Mouse (Mus musculus) lung, embryonic 14.5 days (tissue): Measurements from ENCODE around the gene Cct6b. TPM values are rescaled to one million over a fixed set of nuclear protein-coding genes. Genes with fewer than 3 reads are reported as not detected.

Source experiments
- ATAC-seq: fragments of 200-750 bp; cut with Nextera tagmentation; 2 replicates; pipeline ENCODE4 v1.8.0; 2017; ENCODE audit warnings: mild to moderate bottlenecking, moderate TSS enrichment, moderate library complexity; ENCODE audit not compliant: insufficient read depth
- DNase-seq: peaks from one replicate; pipeline ENCODE4 v3.0.0-alpha.2; 2015
- H3K27ac ChIP-seq: fragments of 300-500 bp; sonication (generic); 2 replicates; pipeline ENCODE4 v1.5.1; 2014; ENCODE audit warnings: low read depth, mild to moderate bottlenecking, moderate library complexity
- H3K27me3 ChIP-seq: fragments of 300-500 bp; sonication (generic); 2 replicates; pipeline ENCODE4 v1.6.1; 2014; ENCODE audit warnings: low read length, control low read depth; ENCODE audit not compliant: insufficient read depth
- H3K36me3 ChIP-seq: fragments of 300-500 bp; sonication (generic); 2 replicates; pipeline ENCODE4 v1.6.1; 2014; ENCODE audit warnings: control low read depth; ENCODE audit not compliant: insufficient read depth
- H3K4me1 ChIP-seq: fragments of 300-500 bp; sonication (generic); 2 replicates; pipeline ENCODE4 v1.6.1; 2014; ENCODE audit warnings: antibody characterized with exemption, control low read depth; ENCODE audit not compliant: insufficient read depth
- H3K4me2 ChIP-seq: fragments of 300-500 bp; sonication (generic); 2 replicates; pipeline ENCODE4 v1.6.1; 2014; ENCODE audit warnings: mild to moderate bottlenecking
- H3K4me3 ChIP-seq: fragments of 300-500 bp; sonication (generic); 2 replicates; pipeline ENCODE4 v1.5.1; 2014; ENCODE audit warnings: low read depth, low read length
- H3K9ac ChIP-seq: fragments of 300-500 bp; sonication (generic); 2 replicates; pipeline ENCODE4 v1.6.1; 2014
- H3K9me3 ChIP-seq: fragments of 300-500 bp; sonication (generic); 2 replicates; pipeline ENCODE4 v1.6.1; 2016; ENCODE audit warnings: low read depth, low read length, control low read depth
- CTCF ChIP-seq: IDR thresholded peaks from 2 replicates; pipeline ENCODE4 v1.5.1; 2016; ENCODE audit warnings: antibody characterized with exemption, low read depth
- WGBS: fragments of 180-500 bp; shearing (Covaris S2); extraction: QIAGEN DNeasy Blood & Tissue Kit; methylation state at CpG from one replicate; pipeline ENCODE4 v1.1.7; 2014; 5-methylcytosine and 5-hydroxymethylcytosine counted together
- polyA plus RNA-seq: library from polyadenylated mRNA; unstranded; fragments of >200 nt; fragmentation: Nextera tagmentation; extraction: Ambion mirVana; gene quantifications from 2 replicates; pipeline ENCODE4 v1.2.1, GENCODE M21; 2014

Gene Cct6b
- polyA plus RNA-seq, 1 experiment from 2014 or later, result 0.20 TPM

GRCm38 (mm10) chr11:82752349-82753115 lies 11.6 kb downstream of the Cct6b start:
- no peak for TF ChIP-seq CTCF
- Histone ChIP-seq H3K4me3 (no peak overlapping the region), H3K27me3 (no peaks in the 10 kb centered on the region), H3K4me2 (no peak overlapping the region), H3K27ac (no peak overlapping the region), H3K9ac (no peak overlapping the region), H3K36me3 (no peaks in the 10 kb centered on the region), H3K4me1 (no peaks in the 10 kb centered on the region), H3K9me3 (no peaks in the 10 kb centered on the region)
- WGBS, result 54% methylated on average over 5 of the region's 6 CpGs
- DNase-seq (no peak), ATAC-seq (no peak)

DNA sequence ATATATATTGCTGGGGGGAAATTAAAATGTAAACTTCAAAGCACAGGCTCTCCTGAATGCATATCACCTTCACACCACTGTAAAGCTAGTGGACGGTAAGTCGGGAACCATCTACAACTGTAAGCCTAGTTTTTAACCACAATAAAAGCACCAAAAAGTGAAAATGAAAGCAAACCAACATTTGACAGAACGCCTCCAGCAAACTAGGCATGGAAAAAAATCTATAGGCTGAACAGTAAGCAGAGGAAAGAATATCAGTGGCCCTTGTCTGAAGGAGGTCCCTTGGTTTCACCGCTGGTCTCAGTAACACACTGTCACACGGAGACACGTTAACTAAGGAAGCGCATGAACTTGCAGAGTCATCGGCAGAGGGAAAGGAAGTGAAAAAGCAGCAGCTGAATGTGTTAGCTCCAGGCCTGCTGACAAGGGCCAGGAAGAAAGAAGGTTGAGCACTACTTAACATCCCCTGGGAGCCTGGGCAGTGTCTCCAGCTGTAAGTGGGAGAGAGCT lies 17.2 kb downstream of the Cct6b start:
- 72% methylated on average over 8 of the region's 8 CpGs for WGBS
- Histone ChIP-seq H3K36me3 (no peaks in the 10 kb centered on the region), H3K4me2 (0 out of 2 replicates have a peak overlapping the region, but pooled peaks have one; percentile 8), H3K9ac (no peak overlapping the region), H3K4me3 (no peak overlapping the region), H3K4me1 (no peaks in the 10 kb centered on the region), H3K27me3 (no peaks in the 10 kb centered on the region), H3K9me3 (no peaks in the 10 kb centered on the region), H3K27ac (no peak overlapping the region)
- DNase-seq (peak; percentile 3), ATAC-seq (no peak)
- TF ChIP-seq CTCF, result no peak

DNA sequence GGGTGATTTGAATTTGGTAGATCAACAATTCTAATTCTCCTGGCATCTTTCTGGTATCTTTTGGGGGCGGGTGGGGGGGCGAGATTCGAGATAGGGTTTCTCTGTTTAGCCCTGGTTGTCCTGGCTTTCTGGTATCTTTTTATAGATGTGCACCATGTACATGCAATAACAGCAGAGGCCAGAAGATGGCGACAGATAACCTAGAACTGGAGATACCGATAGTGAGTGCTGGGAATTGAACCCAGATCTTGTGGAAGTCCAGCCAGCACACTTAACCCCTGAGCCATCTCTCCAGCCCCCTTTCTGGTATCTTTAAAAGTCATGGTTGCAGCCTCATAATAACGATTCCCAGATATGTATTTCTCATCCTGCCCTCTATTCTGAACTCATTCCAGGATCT lies 18.0 kb downstream of the Cct6b start:
- no peaks in the 10 kb centered on the region for H3K27me3 ChIP-seq
- no peaks in the 10 kb centered on the region for H3K36me3 ChIP-seq
- 28% methylated on average over 6 of the region's 6 CpGs for WGBS
- H3K27ac ChIP-seq, result no peak overlapping the region
- H3K9me3 ChIP-seq, result no peaks in the 10 kb centered on the region
- H3K4me3 ChIP-seq, result no peak overlapping the region
- H3K4me1 ChIP-seq, result no peaks in the 10 kb centered on the region
- TF ChIP-seq CTCF, result peak; percentile 61
- no peak overlapping the region for H3K4me2 ChIP-seq
- DNase-seq (peak; percentile 48), ATAC-seq (no peak)
- no peak overlapping the region for H3K9ac ChIP-seq

GRCm38 (mm10) chr11:82739006-82739405 lies 25.1 kb downstream of the Cct6b start:
- ATAC-seq, result no peak
- H3K36me3 ChIP-seq, result no peaks in the 10 kb centered on the region

GRCm38 (mm10) chr11:82734227-82734626 lies 29.9 kb downstream of the Cct6b start:
- TF ChIP-seq CTCF, result 0 out of 2 replicates have a peak, but pooled peaks have one; percentile 19
- Histone ChIP-seq H3K9ac (no peak overlapping the region), H3K4me3 (no peak overlapping the region), H3K9me3 (no peaks in the 10 kb centered on the region), H3K27me3 (no peaks in the 10 kb centered on the region), H3K4me1 (no peaks in the 10 kb centered on the region), H3K36me3 (no peaks in the 10 kb centered on the region), H3K27ac (no peak overlapping the region), H3K4me2 (no peak overlapping the region)
- ATAC-seq, result no peak
- peak; percentile 4 for DNase-seq

More at GRCm38 (mm10) chr11:82739006-82739405, 25.1 kb downstream of the Cct6b start:
- no peak for DNase-seq
- no peak for TF ChIP-seq CTCF
- H3K4me2 ChIP-seq, result no peak overlapping the region
- H3K4me3 ChIP-seq, result no peak overlapping the region
- H3K27ac ChIP-seq, result no peak overlapping the region
- H3K9ac ChIP-seq, result no peak overlapping the region
- H3K9me3 ChIP-seq, result no peaks in the 10 kb centered on the region
- no peaks in the 10 kb centered on the region for H3K27me3 ChIP-seq
- no peaks in the 10 kb centered on the region for H3K4me1 ChIP-seq

DNA sequence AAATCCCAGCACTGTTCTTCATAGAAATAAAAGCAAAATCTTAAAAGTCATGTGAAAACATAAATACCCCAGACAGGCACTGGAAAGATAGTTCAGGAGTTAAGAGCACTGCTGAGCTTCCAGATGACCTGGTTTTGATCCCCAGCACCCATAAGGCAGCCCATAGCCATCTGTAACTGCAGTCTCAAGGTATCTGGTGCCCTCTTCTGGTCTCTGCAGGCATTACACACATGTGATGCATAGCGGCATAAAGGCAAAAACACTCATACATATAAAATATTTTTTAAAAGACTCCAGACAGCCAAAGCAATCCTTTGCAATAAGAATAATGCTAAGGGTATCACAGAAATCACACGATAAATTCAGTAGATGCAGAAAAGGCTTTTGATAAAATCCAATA lies 37.3 kb downstream of the Cct6b start:
- WGBS, result 90% methylated on average over 2 of the region's 2 CpGs
- Histone ChIP-seq H3K4me2 (no peak overlapping the region), H3K4me1 (no peaks in the 10 kb centered on the region), H3K27ac (no peak overlapping the region), H3K4me3 (no peak overlapping the region), H3K9me3 (no peaks in the 10 kb centered on the region), H3K9ac (no peak overlapping the region), H3K27me3 (no peaks in the 10 kb centered on the region), H3K36me3 (no peaks in the 10 kb centered on the region)
- ATAC-seq (no peak), DNase-seq (no peak)
- no peak; the same call in 1 of the 2 replicates for TF ChIP-seq CTCF

DNA sequence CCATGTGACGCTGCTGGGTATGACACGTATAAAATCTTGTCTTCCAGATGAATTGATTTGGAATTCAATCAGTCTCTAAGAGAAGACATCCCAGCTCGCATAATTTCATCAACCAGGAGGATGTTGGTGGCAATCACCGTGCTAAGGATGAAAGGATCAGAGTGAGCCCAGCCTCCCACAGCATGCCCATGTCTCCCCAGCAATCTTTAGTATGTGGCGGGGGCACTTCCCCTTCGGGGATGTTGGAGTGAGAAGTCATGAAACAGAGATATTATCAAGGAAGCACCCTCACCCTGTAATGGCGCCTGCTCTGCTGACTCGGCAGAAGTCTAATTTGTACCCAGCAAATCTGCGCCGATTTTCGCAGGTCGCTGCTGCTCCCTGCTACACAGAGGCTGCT lies 44.8 kb downstream of the Cct6b start:
- TF ChIP-seq CTCF, result no peak
- DNase-seq, result no peak
- no peak for ATAC-seq

More for the DNA sequence above, 44.8 kb downstream of the Cct6b start:
- H3K4me2 ChIP-seq, result no peak overlapping the region
- 79% methylated on average over 12 of the region's 12 CpGs for WGBS
- H3K27ac ChIP-seq, result no peak overlapping the region
- H3K36me3 ChIP-seq, result no peaks in the 10 kb centered on the region
- no peaks in the 10 kb centered on the region for H3K27me3 ChIP-seq
- no peak overlapping the region for H3K4me3 ChIP-seq
- H3K9ac ChIP-seq, result no peak overlapping the region
- no peaks in the 10 kb centered on the region for H3K4me1 ChIP-seq
- H3K9me3 ChIP-seq, result no peaks in the 10 kb centered on the region
